Mouse (Mus musculus) embryonic fibroblast, embryonic 13.5 days (primary cell): ENCODE data around the gene Skiv2l.

Experiments
- CTCF ChIP-seq: IDR thresholded peaks from 2 replicates; pipeline ENCODE4 v1.5.1; 2011; ENCODE audit warnings: mild to moderate bottlenecking, control low read depth, low read length, moderate library complexity, borderline replicate concordance; ENCODE audit not compliant: insufficient read depth
- POLR2A ChIP-seq: IDR thresholded peaks from 2 replicates; pipeline ENCODE4 v1.6.1; 2011; ENCODE audit warnings: low read depth, mild to moderate bottlenecking, control low read depth, low read length, moderate library complexity

GRCm38 (mm10) chr17:34862416-34863081 lies 12.5 kb upstream of the Skiv2l start, which contains the start of gene Cfb:
- no peak for TF ChIP-seq CTCF
- TF ChIP-seq POLR2A = no peak
